Mouse (Mus musculus) layer of hippocampus, postnatal 14 days (tissue): Measurements from ENCODE around the gene Fchsd2. TPM values are rescaled to one million over a fixed set of nuclear protein-coding genes. Genes with fewer than 3 reads are reported as not detected.
A peak's percentile ranks its signal among the peaks of the same experiment; 100 is the strongest.
"Not testable (repeated sequence)": the region's sequence is repeated elsewhere in the genome, so short reads cannot be mapped to it uniquely, and the experiment has no call there.

Experiments used
- DNase-seq, 2 experiments: peaks; one replicate each; pipeline ENCODE4 v3.0.0; 2021 to 2022; ENCODE audit warnings: low spot score in 2 of 2, mixed read lengths in 1 of 2
- total RNA-seq, 2 experiments: library from RNA; stranded (reverse); gene quantifications; 2 replicates each; pipeline ENCODE4 v1.2.3; 2021

The Fchsd2 gene
- total RNA-seq, 2 experiments from 2014 or later, result 50.1 to 56.6 TPM

DNA sequence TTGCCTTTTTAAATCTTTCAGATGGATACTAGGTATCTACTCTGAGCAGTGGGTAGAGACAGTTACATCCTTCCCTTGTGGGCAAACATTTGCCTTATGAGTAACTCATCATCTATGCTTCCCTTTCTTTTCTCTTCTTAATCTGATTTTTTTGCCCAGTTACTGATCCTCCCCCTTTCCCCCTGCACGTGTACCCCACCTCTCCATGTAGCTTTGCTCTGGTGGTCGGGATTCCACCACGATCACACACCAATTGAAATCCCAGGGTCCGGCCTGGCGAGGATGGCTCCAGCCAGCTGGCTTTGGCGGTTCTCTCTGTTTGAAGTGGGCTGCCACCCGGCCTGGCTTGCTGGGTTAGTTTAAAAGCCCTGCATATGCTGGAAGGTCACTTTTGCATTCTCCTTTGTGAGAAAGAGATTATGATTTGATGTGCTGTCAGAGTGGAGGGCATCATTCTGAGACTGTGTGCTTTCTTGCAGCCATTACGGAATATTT is 17.2 kb downstream of the Fchsd2 start:
- DNase-seq, result peak in 1 of 2 experiments; percentile 24

GRCm38 (mm10) chr7:101113410-101113809 is 20.7 kb downstream of the Fchsd2 start:
- no peak for DNase-seq

DNA sequence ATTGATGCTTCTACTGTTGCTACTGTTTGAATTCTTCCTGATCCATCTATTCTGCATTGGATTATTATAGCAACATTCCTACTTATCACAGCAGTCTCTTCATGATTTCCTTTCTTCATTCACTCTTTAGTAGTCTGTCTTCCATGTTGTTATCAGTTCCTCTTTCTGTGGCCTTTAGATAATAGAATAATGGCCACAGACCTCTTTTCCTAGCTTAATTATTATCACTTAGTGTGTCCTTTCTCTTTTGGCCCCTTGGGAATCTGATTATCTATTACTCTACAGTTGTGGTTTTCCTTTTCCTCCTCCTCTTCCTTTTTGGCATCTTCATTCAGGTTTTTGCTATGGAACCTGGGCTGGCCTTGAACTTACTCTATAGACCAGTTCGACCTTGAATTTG is 21.7 kb downstream of the Fchsd2 start:
- no peak for DNase-seq

DNA sequence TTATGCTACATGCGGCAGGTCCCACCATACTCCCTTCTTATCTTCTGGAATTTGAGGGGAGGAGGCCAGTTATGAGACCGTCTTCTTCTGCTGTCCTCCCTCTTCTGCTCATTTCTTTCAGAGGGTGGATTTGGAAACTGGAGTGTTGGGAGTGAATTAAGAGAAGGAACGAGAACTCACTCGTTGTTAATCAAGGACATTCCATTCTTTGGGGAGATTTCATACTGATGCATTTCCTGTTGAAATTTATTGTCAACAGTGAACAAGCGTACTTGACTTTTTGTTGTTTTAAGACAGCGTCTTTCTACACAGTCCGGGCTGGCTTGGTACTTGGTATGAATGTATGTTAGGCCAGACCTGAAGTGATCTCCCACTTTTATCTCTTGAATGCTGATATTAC is 26.7 kb downstream of the Fchsd2 start:
- no peak for DNase-seq

DNA sequence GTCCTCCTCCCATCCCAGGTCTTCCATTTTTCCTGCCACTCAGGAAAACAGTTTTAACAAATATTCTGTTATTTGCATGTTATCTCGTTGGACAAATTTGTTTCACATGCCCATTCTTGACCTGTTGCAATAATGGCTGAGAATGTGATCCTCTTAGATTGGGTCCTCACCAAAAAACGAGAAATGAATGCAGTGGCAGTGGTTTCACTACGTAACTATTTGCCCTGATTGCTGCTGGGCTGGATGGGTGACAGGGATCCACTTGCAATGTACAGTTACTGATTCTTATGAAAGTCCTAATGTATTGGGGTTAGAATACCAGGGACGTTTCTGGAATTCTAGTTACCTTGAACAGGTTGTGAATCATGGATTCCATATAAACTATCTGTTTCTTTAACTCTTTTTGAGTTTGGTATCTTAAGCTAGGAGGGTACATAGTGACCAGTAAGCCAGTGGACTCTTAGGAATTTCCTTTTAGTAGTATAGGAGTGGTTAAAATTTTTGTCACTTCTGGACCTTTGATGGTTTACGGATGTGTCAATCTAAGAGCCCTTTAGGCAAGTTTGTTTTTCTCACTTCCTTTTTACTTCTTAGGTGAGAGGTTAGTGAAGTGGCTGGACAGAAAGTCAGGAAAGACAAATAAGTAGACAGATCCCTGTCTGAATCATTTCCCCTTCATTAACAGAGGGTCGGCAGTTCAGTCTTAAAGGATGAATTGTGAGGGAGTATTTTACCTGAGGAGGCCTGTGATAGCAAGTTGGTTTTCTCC is 31.1 kb downstream of the Fchsd2 start:
- no peak for DNase-seq

- DNase-seq, result no peak
Measured at GRCm38 (mm10) chr7:101127737-101128136, 35.1 kb downstream of the Fchsd2 start.

GRCm38 (mm10) chr7:101128536-101128935 is 35.9 kb downstream of the Fchsd2 start:
- no peak for DNase-seq

GRCm38 (mm10) chr7:101130646-101131045 is 38.0 kb downstream of the Fchsd2 start:
- DNase-seq, result no peak

DNA sequence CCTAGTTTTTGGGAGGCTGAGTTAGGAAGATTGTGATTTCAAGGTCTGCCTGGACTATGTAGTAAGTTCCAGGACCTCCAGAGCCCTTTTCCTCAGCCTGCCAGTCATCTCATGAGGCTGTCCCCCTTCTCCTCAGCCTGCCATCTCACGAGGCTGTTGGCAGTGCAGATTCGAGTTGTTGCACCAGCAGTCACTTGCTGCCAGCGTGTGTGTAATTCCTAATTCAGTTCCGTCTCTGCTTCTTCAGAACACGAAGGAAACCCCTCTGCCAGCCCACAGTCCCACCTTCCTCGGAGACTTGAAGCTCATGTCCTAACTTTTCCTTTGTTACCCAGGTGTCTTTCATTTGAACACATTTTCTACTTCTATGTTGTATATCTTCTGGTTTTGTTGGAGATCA is 38.6 kb downstream of the Fchsd2 start:
- DNase-seq, result no peak

DNA sequence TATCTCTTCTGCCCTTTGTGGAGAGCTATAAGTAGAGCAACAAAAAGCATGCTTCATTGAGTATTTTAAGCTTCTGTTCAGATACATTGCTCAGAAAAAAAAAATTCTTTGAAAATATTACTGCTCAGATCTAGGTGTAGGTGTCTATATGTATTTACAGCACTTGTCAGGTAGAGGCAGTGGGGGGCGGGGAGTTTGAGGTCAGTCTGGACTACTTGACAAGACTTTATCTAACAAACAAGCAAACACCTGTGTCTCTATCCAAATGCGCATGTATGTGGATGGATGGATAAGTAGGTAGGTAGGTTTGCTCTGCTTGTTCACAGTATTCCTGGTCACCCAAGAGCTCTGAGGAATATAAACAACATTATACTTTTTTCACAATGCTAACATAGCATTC is 40.9 kb downstream of the Fchsd2 start:
- no peak for DNase-seq

- no peak for DNase-seq
Measured at GRCm38 (mm10) chr7:101134117-101134516, 41.5 kb downstream of the Fchsd2 start.

DNA sequence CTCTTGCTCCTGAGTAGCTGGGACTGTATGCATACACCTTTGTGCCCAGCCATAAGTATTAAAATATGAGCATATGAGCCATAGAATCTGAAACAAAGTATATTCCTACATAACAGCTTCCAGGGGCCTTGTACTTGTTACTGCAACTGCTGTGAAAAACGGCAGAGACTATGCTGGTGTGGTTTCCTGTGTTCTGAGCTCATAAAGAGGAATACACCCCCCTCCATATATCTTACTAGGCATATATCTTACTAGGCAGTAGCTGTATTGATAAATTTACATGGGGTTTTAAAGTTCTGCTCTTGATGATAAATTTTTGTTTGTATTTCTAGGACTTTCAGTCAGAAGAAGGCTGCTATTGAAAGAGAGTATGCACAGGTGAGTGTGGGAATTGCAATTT is 46.2 kb downstream of the Fchsd2 start:
- no peak for DNase-seq

DNA sequence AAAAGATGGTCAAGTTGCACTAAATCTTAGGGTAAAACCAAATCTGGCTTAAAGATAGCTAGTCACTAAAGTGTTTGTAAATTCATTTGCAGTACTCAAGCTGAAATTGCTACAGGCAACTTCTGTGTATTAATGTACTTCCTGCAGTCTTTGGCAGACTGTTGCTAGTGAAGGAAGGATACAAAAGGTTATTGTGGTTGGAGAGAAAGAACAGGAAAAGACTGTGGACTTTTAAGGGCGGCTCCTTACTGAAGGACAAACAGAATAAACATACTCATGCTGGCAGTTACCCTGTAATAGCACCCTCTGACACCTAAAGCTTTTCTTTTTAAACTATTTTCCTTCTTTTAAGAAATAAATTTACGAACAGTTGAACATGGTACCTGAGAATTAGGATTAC is 50.2 kb downstream of the Fchsd2 start:
- DNase-seq, result no peak

DNA sequence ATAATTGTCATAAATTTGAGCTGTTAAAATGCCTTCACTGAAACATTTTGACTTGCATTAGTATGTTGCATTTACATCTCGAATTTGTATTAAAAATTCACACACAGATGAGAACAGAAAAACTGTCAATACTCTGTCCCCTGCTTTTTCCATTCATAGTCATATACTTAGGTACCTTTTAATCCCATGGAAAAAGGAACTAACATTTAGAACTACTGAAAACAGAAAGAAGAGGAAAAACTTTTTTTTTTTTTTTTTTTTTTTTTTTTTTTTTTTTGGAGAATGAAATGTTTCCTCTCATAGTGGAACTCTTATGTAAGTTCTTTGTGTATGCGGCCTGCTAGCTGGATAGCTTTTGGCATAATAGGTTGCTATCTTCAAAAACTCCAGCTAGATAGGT is 51.6 kb downstream of the Fchsd2 start:
- DNase-seq, result no peak

GRCm38 (mm10) chr7:101149039-101149438 is 56.4 kb downstream of the Fchsd2 start:
- DNase-seq, result no peak

DNA sequence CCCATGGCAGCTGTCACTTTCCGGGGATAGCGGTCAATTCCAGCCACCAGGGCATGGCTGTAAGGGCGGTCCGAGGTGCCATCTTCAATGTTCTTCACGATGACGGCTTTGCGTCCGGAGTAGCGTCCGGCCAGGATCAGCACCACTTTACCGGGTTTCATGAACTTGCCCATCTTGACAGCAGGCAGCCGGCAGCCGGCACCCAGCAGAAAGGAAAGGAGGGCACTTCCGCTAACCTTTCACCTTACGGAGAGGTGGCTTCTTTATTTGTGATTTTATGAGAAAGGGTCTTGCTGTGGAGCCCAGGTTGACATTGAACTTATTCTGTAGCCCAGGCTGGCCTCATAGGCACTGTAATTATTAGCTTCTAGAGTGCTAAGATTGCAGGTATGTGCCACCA is 62.2 kb downstream of the Fchsd2 start:
- DNase-seq, result not testable (repeated sequence)

DNA sequence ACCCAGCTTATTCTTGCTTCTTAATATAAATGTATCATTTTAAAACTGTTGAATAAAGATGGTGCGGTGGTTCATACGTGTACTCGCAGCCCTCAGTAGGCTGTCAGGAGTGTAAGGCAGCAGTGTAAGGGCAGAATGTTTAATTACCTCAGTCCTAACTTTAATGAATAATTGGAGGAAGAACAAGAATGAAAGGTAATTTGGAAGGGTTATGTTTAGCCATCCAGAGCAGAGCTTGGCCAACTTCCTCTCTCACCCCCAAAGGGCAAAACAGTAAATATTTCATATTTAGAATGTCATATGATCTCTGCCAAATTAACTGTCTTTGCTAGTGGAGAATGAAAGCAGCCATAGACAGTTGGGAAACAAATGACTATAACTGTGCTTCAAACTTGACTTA is 62.6 kb downstream of the Fchsd2 start:
- DNase-seq, result no peak

DNA sequence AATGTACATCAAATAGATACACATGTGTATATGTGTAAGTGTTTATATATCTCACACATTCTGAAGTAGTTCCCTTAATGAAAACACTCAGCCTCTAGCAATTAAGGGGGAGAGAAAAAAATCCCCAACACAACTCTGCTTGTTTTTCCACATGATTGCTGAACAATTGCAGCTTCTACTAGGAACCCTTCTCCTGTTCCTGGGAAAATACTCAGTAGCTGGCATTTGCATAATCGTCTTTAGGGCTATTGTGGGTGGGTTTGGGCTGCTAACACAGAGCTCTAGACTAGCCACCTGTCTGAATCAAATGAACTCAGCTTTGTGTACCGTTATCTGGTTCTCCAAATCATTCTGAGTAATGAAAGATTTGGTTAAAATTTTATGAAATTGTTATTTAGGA is 67.6 kb downstream of the Fchsd2 start:
- DNase-seq, result peak in 1 of 2 experiments; percentile 45

GRCm38 (mm10) chr7:101162781-101163180 is 70.1 kb downstream of the Fchsd2 start:
- no peak for DNase-seq

DNA sequence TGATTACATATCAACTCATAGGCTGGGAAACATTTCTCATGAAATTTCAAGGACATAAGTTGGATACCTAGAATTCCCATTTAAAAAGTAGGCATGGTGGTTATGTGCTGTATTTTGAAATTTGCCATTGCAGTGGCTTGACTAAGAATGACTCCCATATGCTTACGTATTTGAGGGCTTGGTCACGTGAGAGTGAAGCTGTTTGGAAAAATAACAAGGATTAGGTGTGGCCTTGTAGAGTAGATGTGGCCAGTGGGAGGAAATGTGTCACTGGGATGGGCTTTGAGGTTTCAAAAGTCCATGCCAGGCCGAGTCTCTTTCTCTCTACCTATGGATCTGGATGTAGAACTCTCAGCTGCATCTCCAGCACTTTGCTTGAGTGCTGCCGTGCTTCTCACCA is 71.2 kb downstream of the Fchsd2 start:
- no peak for DNase-seq

GRCm38 (mm10) chr7:101166568-101166967 is 73.9 kb downstream of the Fchsd2 start:
- no peak for DNase-seq

DNA sequence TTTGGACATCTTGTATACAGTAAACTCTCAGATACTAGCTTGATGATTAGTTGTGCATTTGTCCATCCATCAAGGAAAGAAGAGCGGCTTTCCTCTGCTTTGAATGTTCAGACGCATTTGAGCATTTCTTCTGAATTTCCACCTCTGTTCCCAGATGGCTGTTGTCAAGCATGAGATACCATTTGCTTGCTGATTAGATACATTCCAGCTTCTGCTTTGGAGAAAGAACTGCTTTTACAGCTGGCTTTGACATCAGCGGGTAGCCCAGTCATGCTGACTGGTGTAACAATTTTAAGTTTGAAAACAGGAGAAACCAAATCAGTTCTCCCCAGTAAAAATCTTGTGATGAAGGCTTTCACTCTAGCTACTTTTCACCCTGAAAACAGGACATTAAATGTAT is 77.8 kb downstream of the Fchsd2 start:
- no peak for DNase-seq

DNA sequence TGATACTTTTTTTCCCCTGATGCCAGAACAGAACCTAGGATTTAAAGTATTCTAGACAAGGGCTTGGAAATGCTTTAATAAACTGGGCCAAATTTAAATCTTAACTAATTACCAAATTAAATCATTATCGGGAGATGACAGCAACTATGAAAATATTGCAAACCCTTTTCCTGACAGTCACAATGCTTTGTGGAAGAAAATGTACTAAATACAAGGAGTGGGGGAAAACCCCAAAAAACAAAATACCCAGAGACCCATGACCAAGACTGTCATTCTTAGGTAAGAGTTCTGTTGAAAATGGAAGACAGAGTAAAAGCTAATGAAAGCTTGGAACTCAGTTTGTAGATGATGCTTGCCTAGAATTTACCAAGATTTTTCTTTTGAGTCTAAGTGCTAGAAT is 78.3 kb downstream of the Fchsd2 start:
- DNase-seq, result no peak
